Mouse (Mus musculus) G1E (cell line): ENCODE data around the gene Plin2.

ENCODE experiments used
- CTCF ChIP-seq: IDR thresholded peaks from 2 replicates; pipeline ENCODE4 v1.5.1; 2012; ENCODE audit warnings: low read depth, low read length, inconsistent platforms, mixed read lengths
- GATA1 ChIP-seq: IDR thresholded peaks from 2 replicates; pipeline ENCODE4 v1.6.1; 2012; ENCODE audit warnings: borderline replicate concordance, low read length, inconsistent platforms, mixed read lengths
- POLR2AphosphoS5 ChIP-seq: IDR thresholded peaks from 2 replicates; pipeline ENCODE4 v1.6.1; 2012; ENCODE audit warnings: low read depth, low read length, inconsistent platforms; ENCODE audit not compliant: insufficient replicate concordance

DNA sequence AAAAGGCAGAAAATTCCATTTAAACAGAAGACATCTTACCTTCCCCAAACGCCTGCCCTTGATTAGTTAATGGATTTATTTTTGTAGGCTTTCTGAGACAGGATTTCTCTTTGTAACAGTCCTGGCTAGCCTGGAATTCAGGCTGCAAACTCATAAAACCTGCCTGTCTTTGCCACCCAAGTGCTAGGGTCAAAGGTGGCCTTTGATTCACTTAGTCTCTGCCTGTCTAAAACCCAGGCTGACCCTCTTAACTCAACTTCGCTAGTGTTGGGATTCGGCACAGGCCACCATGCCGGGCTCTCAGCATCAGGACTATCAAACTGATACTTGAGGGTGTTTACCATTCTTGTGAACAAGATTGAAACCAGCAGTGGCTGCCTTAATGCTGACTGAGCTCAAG, 38.0 kb downstream of the Plin2 start:
- TF ChIP-seq CTCF (no peak), GATA1 (no peak), POLR2AphosphoS5 (no peak)
